Mouse (Mus musculus) forebrain, embryonic 11.5 days (tissue): ENCODE measurements around the gene Strn4. TPM values are rescaled to one million over a fixed set of nuclear protein-coding genes. Genes with fewer than 3 reads are reported as not detected.

Experiments
- ATAC-seq: fragments of 200-750 bp; cut with Nextera tagmentation; replicated peaks from 2 replicates; pipeline ENCODE4 v1.8.0; 2017; ENCODE audit warnings: moderate TSS enrichment; ENCODE audit not compliant: low FRiP score
- DNase-seq: peaks from one replicate; pipeline ENCODE4 v3.0.0-alpha.2; 2017; ENCODE audit warnings: low spot score
- H3K27ac ChIP-seq: fragments of 300-500 bp; sonication (generic); 2 replicates; pipeline ENCODE4 v1.5.1; 2014; ENCODE audit warnings: low read depth, low read length
- H3K27me3 ChIP-seq: fragments of 300-500 bp; sonication (generic); 2 replicates; pipeline ENCODE4 v1.6.1; 2014; ENCODE audit warnings: mild to moderate bottlenecking, low read length, mixed read lengths; ENCODE audit not compliant: control insufficient read depth, insufficient read depth
- H3K36me3 ChIP-seq: fragments of 300-500 bp; sonication (generic); 2 replicates; pipeline ENCODE4 v1.6.1; 2014; ENCODE audit warnings: mild to moderate bottlenecking, low read length, moderate library complexity, mixed read lengths; ENCODE audit not compliant: control insufficient read depth, insufficient read depth
- H3K4me1 ChIP-seq: fragments of 300-500 bp; sonication (generic); replicated peaks from 2 replicates; pipeline ENCODE4 v1.6.1; 2014; ENCODE audit warnings: low read length, mixed read lengths; ENCODE audit not compliant: control insufficient read depth, insufficient read depth
- H3K4me2 ChIP-seq: fragments of 300-500 bp; sonication (generic); 2 replicates; pipeline ENCODE4 v1.6.1; 2014; ENCODE audit warnings: low read depth, mild to moderate bottlenecking, low read length, moderate library complexity, mixed read lengths; ENCODE audit not compliant: severe bottlenecking
- H3K4me3 ChIP-seq: fragments of 300-500 bp; sonication (generic); 2 replicates; pipeline ENCODE4 v1.5.1; 2014; ENCODE audit warnings: low read depth, low read length
- H3K9ac ChIP-seq: fragments of 300-500 bp; sonication (generic); 2 replicates; pipeline ENCODE4 v1.6.1; 2014; ENCODE audit warnings: low read length
- H3K9me3 ChIP-seq: fragments of 300-500 bp; sonication (generic); 2 replicates; pipeline ENCODE4 v1.6.1; 2016; ENCODE audit warnings: low read length, mixed read lengths; ENCODE audit not compliant: control insufficient read depth
- WGBS: fragments of 180-500 bp; shearing (Covaris S2); extraction: QIAGEN DNeasy Blood & Tissue Kit; methylation state at CpG from one replicate; pipeline ENCODE4 v1.1.7; 2014; 5-methylcytosine and 5-hydroxymethylcytosine counted together
- polyA plus RNA-seq: library from polyadenylated mRNA; unstranded; fragments of >200 nt; fragmentation: Nextera tagmentation; extraction: Ambion mirVana; gene quantifications from 2 replicates; pipeline ENCODE4 v1.2.1, GENCODE M21; 2014

Gene Strn4
- polyA plus RNA-seq, 1 experiment from 2014 or later: 137 TPM

DNA sequence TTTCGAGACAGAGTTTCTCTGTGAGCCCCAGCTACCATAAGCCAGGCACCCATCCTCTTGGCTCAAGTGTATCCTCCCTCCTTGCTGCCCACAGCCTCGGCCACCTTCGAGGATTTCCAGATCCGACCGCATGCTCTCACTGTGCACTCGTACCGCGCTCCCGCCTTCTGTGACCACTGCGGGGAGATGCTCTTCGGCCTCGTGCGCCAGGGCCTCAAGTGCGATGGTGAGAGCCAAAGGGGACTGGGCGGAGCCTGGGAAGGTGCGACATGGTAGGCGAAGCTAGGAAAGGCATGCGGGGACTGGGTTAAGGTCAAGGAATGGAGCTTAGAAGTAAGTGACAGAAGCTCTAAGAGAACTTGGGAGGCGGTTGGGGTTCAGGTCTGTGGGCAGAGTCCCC, 31.8 kb downstream of the Strn4 start:
- Histone ChIP-seq H3K4me3 (no peak overlapping the region), H3K4me2 (no peak overlapping the region), H3K9ac (no peak overlapping the region), H3K4me1 (peaks cover 8% of the 10 kb centered on the region), H3K36me3 (no peaks in the 10 kb centered on the region; the same call in 1 of the 2 replicates), H3K27ac (no peak overlapping the region), H3K27me3 (no peaks in the 10 kb centered on the region), H3K9me3 (no peaks in the 10 kb centered on the region)
- no peak for DNase-seq
- WGBS: 87% methylated on average over 19 of the region's 19 CpGs
- ATAC-seq: no peak

DNA sequence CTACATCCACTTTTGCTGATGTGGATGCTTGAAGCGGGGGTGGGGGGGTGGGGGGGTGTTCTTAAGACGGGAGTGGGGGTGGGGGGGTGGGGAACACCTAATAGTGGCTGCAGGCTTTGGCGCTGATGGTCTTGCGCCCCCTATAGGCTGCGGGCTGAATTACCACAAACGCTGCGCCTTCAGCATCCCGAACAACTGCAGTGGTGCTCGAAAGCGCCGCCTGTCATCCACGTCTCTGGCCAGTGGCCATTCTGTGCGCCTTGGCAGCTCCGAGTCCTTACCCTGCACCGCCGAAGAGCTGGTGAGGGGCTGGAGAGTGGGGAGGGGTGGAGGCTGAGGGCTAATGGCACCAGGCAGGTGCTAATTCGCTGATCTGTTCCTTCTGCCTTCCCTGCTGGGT, 32.9 kb downstream of the Strn4 start:
- H3K9me3 ChIP-seq: no peaks in the 10 kb centered on the region
- no peak overlapping the region for H3K4me3 ChIP-seq
- no peaks in the 10 kb centered on the region for H3K27me3 ChIP-seq
- ATAC-seq (peak; percentile 25; the same call in 1 of the 2 replicates), DNase-seq (peak; percentile 76)
- no peak overlapping the region for H3K4me2 ChIP-seq
- peaks cover 8% of the 10 kb centered on the region for H3K4me1 ChIP-seq
- no peaks in the 10 kb centered on the region; the same call in 1 of the 2 replicates for H3K36me3 ChIP-seq
- 22% methylated on average over 17 of the region's 17 CpGs for WGBS
- no peak overlapping the region for H3K9ac ChIP-seq
- H3K27ac ChIP-seq: no peak overlapping the region

GRCm38 (mm10) chr7:16851636-16852035, 35.9 kb downstream of the Strn4 start:
- no peaks in the 10 kb centered on the region for H3K27me3 ChIP-seq
- H3K4me2 ChIP-seq: no peak overlapping the region
- H3K36me3 ChIP-seq: peaks cover 4% of the 10 kb centered on the region
- H3K27ac ChIP-seq: no peak overlapping the region
- 89% methylated on average over 4 of the region's 4 CpGs for WGBS
- no peak for DNase-seq
- no peaks in the 10 kb centered on the region for H3K4me1 ChIP-seq
- no peak for ATAC-seq
- H3K9ac ChIP-seq: no peak overlapping the region
- no peak overlapping the region for H3K4me3 ChIP-seq
- no peaks in the 10 kb centered on the region for H3K9me3 ChIP-seq

- DNase-seq (no peak), ATAC-seq (no peak)
- H3K4me2 ChIP-seq: no peak overlapping the region
- H3K27me3 ChIP-seq: no peaks in the 10 kb centered on the region
- H3K9ac ChIP-seq: no peak overlapping the region
- no peak overlapping the region for H3K27ac ChIP-seq
- no peak overlapping the region for H3K4me3 ChIP-seq
- H3K4me1 ChIP-seq: no peaks in the 10 kb centered on the region
- 88% methylated on average over 14 of the region's 14 CpGs for WGBS
- H3K36me3 ChIP-seq: peaks cover 8% of the 10 kb centered on the region
- no peaks in the 10 kb centered on the region for H3K9me3 ChIP-seq
Observed at GRCm38 (mm10) chr7:16853302-16853831, 37.7 kb downstream of the Strn4 start.

- H3K4me1 ChIP-seq: no peaks in the 10 kb centered on the region
- no peak overlapping the region for H3K9ac ChIP-seq
- H3K27me3 ChIP-seq: no peaks in the 10 kb centered on the region
- H3K27ac ChIP-seq: no peak overlapping the region
- H3K4me3 ChIP-seq: no peak overlapping the region
- WGBS: 18% methylated on average over 17 of the region's 17 CpGs
- no peaks in the 10 kb centered on the region for H3K9me3 ChIP-seq
- no peak overlapping the region for H3K4me2 ChIP-seq
- peaks cover 8% of the 10 kb centered on the region for H3K36me3 ChIP-seq
- ATAC-seq (no peak), DNase-seq (peak; percentile 67)
Observed at GRCm38 (mm10) chr7:16858336-16858735, 42.6 kb downstream of the Strn4 start.

- H3K9me3 ChIP-seq: no peaks in the 10 kb centered on the region
- no peak overlapping the region for H3K4me3 ChIP-seq
- DNase-seq (peak; percentile 81), ATAC-seq (no peak)
- H3K4me2 ChIP-seq: no peak overlapping the region
- H3K27ac ChIP-seq: no peak overlapping the region
- no peak overlapping the region for H3K9ac ChIP-seq
- 30% methylated on average over 5 of the region's 5 CpGs for WGBS
- no peaks in the 10 kb centered on the region for H3K27me3 ChIP-seq
- H3K36me3 ChIP-seq: peaks cover 5% of the 10 kb centered on the region
- H3K4me1 ChIP-seq: no peaks in the 10 kb centered on the region
Observed at GRCm38 (mm10) chr7:16859902-16860651, 44.4 kb downstream of the Strn4 start.

GRCm38 (mm10) chr7:16867488-16867887, 51.8 kb downstream of the Strn4 start:
- Histone ChIP-seq H3K4me1 (no peaks in the 10 kb centered on the region), H3K9me3 (no peaks in the 10 kb centered on the region), H3K9ac (no peak overlapping the region), H3K27me3 (no peaks in the 10 kb centered on the region), H3K27ac (no peak overlapping the region), H3K36me3 (no peaks in the 10 kb centered on the region; the same call in 1 of the 2 replicates), H3K4me3 (no peak overlapping the region), H3K4me2 (no peak overlapping the region)
- DNase-seq (no peak), ATAC-seq (no peak)
- 86% methylated on average over 3 of the region's 3 CpGs for WGBS

DNA sequence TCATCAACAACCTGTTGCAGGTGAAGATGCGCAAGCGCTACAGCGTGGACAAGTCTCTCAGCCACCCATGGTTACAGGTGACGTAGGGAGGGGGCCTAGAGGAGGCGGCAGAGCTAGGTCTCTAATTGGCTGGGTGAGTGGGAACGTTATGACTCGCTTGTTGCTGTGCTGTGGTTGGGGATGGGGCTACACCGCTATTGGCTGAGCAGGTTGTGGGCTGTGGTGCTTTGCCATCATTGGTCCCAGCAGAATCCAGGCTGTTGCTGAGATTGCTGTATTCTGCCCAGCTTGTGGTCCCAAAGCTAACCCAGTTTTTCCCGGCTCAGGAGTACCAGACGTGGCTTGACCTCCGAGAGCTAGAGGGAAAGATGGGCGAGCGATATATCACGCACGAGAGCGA, 53.8 kb downstream of the Strn4 start:
- Histone ChIP-seq H3K9ac (0 out of 2 replicates have a peak overlapping the region, but pooled peaks have one; percentile 20), H3K9me3 (no peaks in the 10 kb centered on the region), H3K4me3 (0 out of 2 replicates have a peak overlapping the region, but pooled peaks have one; percentile 8), H3K36me3 (no peaks in the 10 kb centered on the region; the same call in 1 of the 2 replicates), H3K4me1 (no peaks in the 10 kb centered on the region; the same call in 1 of the 2 replicates), H3K4me2 (peak overlapping the region; percentile 42; the same call in 1 of the 2 replicates), H3K27me3 (no peaks in the 10 kb centered on the region), H3K27ac (no peak overlapping the region)
- DNase-seq (peak; percentile 83), ATAC-seq (peak; percentile 95)
- WGBS: 7% methylated on average over 16 of the region's 16 CpGs
